Mouse (Mus musculus): ENCODE data around the gene Myo1e.

DNA sequence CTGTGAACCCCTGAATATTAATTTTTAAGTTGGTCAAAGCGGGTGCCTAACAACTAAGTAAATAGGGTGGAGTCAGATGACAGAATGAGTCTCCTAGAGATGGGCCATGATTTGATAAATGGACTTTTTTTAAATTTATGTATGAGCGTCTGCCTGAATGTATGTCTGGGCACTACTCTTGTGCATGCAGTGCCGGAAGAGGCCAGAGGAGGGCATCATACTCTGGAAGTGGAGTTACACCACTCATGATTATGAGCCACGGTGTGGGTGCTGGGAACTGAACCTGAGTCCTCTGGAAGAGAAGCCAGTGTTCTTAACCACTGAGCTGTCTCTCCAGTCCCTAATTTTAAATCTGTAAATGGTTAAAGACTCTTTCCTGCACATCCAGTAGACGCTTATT is 93.6 kb downstream of the Myo1e start:
- TF ChIP-seq POLR2A (IDR thresholded peaks at IDR 0.05; ENCODE audit: borderline replicate concordance, control insufficient read depth, low read depth, low read length) (no peak), CTCF (IDR thresholded peaks at IDR 0.05; ENCODE audit: control insufficient read depth, insufficient read depth, low read length) (no peak)
